Mouse (Mus musculus): Measurements from ENCODE around the gene Lrrc8d.

The Lrrc8d gene

GRCm38 (mm10) chr5:105817248-105817976 is 117.6 kb downstream of the Lrrc8d start:
- DNase-seq (ENCODE audit: low spot score), result no peak

DNA sequence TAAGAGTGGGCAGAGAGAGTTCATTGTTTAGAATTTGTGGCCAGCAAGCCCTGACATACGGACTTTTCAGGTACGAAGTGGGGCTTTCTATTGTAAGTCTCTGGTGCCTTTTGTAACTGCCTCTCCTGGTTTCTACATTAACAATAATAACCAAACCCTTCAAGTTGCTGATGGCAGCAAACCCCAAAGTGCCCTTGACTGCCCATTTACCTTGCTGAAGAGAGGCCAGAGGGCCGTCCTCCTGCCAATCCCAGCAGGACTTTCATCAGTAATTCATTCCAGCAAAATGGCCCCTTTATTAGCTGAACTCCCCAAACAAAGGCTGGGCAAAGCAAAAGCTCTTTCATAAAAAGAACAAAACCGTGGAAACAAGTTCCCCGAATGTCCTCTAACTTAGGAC is 118.6 kb downstream of the Lrrc8d start:
- no peak for DNase-seq (ENCODE audit: low spot score)

DNA sequence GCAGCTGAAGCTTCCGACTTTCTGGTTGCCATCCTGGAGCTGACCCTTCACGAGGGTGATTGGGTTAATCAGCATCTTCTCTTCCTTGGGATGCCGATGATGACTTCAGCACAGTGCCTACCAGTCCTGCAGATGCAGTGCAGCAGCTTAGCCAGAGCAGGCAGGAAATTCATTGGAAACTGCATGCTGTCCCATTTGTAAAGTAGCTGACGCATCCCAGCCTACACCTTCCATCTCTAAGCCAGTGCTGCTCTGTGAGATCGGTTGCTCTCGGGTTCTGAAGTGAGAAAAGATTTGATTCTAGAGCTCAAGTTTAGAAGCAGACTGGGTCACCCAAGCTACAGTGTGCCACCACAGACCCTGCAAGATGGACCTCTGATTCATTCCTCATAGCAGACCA is 121.6 kb downstream of the Lrrc8d start:
- DNase-seq (ENCODE audit: low spot score), result no peak

DNA sequence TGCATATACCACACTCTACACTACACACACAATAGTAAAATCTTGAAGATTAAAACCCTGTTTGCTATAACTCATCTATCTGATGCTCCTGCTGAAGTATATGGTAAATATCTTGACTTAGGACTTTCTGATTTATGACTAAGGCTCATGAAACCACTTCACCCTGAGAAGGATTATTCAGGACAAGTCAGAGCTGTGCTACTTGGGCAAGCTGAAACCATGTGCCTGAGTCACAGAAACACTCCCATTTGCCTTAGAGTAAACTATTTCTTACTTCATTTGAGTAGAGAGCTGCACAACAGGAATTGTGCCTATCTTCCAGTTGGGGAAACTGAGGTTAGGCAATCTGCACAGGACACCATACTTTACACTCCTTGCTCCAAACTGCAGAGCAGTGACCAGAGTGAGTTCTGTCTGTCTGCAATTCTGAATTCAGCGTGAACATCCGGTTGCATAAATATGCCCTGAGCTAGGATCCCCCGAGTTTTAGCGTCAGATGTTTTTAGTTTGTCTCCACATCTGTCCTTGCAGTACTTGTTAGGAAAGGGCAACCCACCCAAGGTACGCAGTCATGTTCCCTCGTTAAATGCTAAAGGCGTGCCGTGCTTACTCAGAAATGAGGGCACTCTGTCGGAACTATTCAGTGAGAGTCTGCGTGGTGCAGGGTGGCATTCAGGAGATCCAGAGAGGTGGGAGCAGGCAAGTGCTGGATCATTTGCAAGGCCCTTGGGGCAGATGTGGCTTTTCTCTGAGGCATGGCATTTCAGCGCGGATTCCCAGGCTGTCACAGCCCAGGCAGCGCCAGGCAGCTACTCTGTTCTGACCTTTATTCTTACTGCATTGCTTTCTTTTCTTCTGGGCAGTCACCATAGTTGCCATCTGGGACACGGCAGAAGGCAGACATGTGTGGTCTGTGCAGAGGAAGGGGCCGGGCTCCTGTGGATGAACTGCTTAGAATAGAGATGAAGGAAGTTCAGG is 123.0 kb downstream of the Lrrc8d start:
- peak; percentile 35 for DNase-seq (ENCODE audit: low spot score)

- no peak for DNase-seq (ENCODE audit: low spot score)
Measured at GRCm38 (mm10) chr5:105824282-105824681, 124.5 kb downstream of the Lrrc8d start.

GRCm38 (mm10) chr5:105824827-105825226 is 125.1 kb downstream of the Lrrc8d start:
- DNase-seq (ENCODE audit: low spot score), result no peak

DNA sequence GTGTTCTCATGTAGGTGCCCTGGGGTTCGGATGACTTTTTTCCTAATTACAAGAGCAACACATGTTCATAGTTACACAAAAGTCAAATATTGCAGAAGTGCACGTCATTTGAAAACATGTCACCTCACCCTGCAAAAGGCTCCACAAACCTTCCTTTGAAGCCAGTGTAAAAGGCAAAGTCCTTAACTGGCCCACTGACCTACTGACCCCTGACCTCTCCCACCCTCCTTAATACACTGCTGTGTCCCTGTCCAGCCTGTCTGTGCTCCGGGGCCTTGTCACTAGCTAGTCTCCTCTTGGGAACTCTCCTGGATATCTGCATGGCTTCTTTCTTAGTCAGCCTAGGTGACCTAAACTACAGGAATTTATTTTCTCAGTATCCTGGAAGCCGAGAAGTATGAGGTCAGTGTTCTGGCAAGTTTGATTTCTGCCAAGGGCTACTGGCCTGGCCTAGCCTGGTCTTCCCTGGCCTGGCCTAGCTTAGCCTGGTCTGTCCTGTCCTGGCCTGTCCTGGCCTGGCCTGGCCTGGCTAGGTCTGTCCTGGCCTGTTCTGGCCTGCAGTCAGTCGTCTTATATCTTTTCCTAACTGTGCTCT is 127.2 kb downstream of the Lrrc8d start:
- DNase-seq (ENCODE audit: low spot score), result no peak

- DNase-seq (ENCODE audit: low spot score), result no peak
Measured at GRCm38 (mm10) chr5:105828050-105828449, 128.3 kb downstream of the Lrrc8d start.

GRCm38 (mm10) chr5:105829008-105829586 is 129.3 kb downstream of the Lrrc8d start:
- DNase-seq (ENCODE audit: low spot score), result no peak

- DNase-seq (ENCODE audit: low spot score), result no peak
Measured at GRCm38 (mm10) chr5:105832140-105832539, 132.4 kb downstream of the Lrrc8d start.

GRCm38 (mm10) chr5:105833923-105834322 is 134.2 kb downstream of the Lrrc8d start:
- DNase-seq (ENCODE audit: low spot score), result no peak

DNA sequence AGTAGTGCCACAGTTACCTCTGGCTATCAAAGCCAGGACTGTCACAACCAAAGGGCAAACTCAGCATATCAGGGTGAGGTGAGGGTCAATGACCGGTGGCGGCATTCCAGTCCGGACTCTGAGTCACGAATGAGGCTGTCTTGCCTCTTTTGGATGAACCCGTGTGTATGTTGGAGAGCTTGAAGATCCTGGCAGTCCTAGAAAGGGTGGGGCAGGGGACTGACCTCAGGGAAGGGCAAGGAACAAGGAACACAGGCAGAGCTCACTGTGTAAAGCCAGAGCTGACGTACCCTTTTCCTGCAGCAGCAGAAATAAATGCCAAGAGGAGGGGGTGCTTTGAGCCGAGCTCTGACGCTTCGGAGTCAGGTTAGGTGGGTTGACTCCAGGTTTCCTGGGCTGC is 136.2 kb downstream of the Lrrc8d start:
- DNase-seq (ENCODE audit: low spot score), result no peak

DNA sequence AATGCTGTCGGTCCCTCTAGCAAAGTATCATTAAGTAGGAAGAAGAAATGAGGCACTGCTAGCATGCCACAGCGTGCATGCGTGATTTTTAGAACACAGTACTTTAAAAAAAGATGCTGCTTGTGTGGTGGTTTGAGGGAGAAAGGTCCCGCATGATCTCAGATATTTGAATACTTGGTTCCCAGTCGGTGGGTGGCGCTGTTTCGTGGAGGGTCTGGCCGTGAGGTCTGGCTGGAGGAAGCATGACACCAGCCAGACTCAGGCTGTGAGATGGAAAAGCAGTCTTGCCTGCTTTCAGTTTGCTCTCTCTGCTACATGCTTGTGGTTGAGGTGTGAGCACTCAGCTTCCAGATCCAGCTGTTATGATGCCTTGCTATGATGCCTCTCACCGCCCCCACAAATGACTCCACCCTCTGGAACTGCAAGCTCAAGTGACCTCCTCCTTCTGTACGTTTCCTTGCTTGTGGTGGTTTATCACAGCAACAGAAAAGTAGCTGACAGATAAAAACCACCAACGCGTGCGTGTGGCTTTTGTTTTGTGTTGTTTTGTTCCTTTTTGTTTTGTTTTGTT is 140.1 kb downstream of the Lrrc8d start:
- no peak for DNase-seq (ENCODE audit: low spot score)

DNA sequence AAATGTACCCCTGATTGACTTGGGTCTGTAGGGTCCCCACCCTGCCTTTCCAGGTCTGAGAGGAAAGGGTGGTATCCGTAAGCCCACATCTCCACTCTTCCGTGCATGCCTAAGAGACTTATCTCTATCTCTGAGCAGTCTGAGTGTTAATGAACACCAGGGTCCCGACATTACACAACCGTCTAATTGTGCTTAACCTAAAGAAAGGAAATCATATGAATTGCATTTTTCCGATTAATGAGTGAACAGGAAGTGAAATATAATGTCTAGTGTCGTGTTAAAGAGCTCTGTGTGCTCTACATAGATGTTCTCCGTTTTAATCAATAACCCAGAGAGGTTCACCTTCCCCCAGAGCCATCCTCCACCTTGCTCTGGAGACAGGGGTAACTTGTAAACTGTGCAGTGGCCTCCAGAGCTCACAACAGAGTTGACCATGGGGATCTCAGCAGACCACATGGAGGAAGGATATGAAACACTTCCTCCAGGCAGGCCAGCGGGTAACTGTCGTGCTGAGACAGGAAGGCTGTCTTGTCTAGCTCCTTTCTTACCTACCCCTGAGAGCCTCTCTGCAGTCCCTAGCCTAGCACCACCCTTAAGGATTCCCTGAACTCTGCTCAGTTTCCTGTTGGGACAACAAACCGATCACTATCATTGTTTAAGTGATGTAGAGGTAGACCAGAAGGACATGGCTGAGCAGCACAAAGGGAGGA is 144.4 kb downstream of the Lrrc8d start:
- DNase-seq (ENCODE audit: low spot score), result no peak

DNA sequence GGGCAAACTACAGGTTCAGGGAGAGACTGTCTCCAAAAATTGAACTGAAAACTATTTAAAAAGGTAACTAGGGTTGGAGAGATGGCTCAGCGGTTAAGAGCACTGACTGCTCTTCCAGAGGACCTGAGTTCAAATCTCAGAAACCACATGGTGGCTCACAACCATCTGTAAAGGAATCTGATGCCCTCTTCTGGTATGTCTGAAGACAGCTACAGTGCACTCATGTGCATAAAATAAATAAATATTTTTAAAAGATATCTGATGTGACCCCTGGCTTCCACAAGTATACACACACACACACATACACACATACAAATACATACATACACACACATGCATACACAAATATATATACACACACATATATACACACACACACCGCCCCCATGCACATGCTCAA is 145.3 kb downstream of the Lrrc8d start:
- DNase-seq (ENCODE audit: low spot score), result no peak

GRCm38 (mm10) chr5:105847726-105848125 is 148.0 kb downstream of the Lrrc8d start:
- no peak for DNase-seq (ENCODE audit: low spot score)

DNA sequence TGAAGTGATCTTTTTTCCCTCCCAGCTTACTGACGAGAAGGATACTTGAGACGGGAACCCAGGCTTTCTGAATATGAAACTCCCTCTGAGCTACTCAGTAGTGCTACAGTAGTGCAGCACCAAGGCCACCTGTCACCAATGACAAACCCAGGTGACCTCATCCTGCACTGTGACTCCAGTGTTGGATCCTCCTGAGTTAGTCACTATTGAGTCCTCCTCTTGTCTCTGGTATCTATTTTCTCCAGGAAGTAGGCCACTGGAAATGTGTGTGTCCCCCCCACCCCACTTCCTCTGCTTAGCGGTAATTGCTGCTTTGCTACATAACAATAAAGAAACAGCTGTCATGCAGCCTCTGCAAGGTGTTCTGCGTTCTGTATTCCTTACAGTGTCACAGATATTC is 149.5 kb downstream of the Lrrc8d start:
- DNase-seq (ENCODE audit: low spot score), result peak; percentile 13

DNA sequence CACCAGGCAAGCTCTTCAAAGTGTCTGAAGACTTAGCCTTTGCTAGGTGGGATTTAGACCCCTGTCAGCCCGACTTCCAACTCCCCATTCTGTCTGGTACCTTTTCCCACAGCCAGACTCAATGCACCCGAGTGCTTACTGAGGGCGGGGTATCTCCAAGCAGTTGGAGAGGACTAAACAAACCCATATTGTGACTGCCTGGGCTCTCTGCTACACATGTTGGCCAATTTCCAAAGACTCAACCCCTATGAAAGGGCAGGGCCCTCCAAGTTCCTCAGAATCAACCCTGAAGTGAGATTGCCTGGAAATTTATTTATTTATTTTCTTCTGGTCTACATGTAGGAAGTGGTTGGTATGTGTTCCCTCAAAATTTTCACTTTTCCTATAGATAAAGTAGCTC is 149.9 kb downstream of the Lrrc8d start:
- no peak for DNase-seq (ENCODE audit: low spot score)

DNA sequence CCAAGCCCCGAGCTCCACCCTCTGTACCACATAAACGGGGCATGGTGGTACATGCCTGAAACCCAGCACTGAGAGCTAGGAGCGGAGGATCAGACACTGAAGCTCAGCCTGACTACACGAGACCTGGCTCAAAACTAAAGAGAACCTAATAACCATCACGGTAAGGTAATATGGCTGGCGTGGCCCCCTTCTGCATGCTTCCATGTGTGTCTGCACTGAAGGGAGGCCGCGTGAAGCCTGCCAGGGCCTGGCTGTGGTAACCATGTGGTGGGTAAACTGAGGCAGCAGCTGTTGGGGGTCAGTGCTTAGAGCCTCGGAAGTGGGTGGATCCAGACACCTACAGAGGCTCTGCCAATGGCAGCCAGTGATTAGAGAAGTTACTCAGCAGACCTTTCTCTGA is 153.5 kb downstream of the Lrrc8d start:
- no peak for DNase-seq (ENCODE audit: low spot score)

GRCm38 (mm10) chr5:105857486-105857885 is 157.7 kb downstream of the Lrrc8d start:
- DNase-seq (ENCODE audit: low spot score), result no peak

All from retina, embryonic 14.5 days (tissue).